Mouse (Mus musculus): ENCODE results near the gene Ptprd.

- TF ChIP-seq CTCF (conservative IDR thresholded peaks at IDR 0.05; ENCODE audit: low read length), result no peak
- TF ChIP-seq POU5F1 (IDR thresholded peaks at IDR 0.05; ENCODE audit: borderline replicate concordance, low read length), result no peak
- no peak for TF ChIP-seq NANOG (IDR thresholded peaks at IDR 0.05; ENCODE audit: borderline replicate concordance, low read length)
These were observed 1590.0 kb downstream of the Ptprd start for GRCm38 (mm10) chr4:76621740-76622139.
